Mouse (Mus musculus) bone marrow, adult 2 months (tissue): ENCODE measurements around the gene Mkrn2os.

Experiments
- CTCF ChIP-seq: fragments of 200-500 bp; IDR thresholded peaks from 2 replicates; pipeline ENCODE4 v1.5.1; 2011; ENCODE audit warnings: low read length, control low read depth; ENCODE audit not compliant: control insufficient read depth, insufficient read depth
- POLR2A ChIP-seq: fragments of 200-500 bp; IDR thresholded peaks from 2 replicates; pipeline ENCODE4 v1.6.1; 2011; ENCODE audit warnings: low read depth, mild to moderate bottlenecking, control low read depth, low read length, borderline replicate concordance; ENCODE audit not compliant: control insufficient read depth

DNA sequence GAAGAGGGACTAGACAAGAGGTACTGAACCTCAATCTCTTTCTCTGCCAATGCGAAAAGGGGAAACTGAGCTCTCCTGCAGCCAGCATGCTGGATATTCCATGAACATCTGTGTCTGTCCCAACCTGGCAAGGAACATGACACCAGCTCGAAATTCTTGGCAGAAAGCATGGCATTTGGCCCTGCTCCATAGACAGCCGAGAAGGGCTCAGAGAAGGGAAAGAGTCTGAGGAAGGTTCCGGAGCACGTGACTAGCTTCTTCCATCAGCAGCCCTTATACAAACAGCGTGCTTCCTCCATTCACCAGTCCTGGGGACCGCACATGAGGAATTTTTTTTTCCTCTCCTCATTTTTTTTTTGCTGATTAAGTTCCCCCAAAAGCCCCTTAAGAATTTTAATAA is 57.8 kb downstream of the Mkrn2os start:
- TF ChIP-seq POLR2A (no peak), CTCF (no peak)
